Mouse (Mus musculus) megakaryocyte, embryonic 14.5 days (primary cell): ENCODE data around the gene Anxa7.

Source experiments
- FLI1 ChIP-seq: IDR thresholded peaks from 2 replicates; pipeline ENCODE4 v1.6.1; 2012; ENCODE audit warnings: low read length, inconsistent platforms, mixed read lengths
- GATA1 ChIP-seq: IDR thresholded peaks from 3 replicates; pipeline ENCODE4 v1.6.1; 2012; ENCODE audit warnings: mixed read lengths, low read length, inconsistent platforms, borderline replicate concordance

DNA sequence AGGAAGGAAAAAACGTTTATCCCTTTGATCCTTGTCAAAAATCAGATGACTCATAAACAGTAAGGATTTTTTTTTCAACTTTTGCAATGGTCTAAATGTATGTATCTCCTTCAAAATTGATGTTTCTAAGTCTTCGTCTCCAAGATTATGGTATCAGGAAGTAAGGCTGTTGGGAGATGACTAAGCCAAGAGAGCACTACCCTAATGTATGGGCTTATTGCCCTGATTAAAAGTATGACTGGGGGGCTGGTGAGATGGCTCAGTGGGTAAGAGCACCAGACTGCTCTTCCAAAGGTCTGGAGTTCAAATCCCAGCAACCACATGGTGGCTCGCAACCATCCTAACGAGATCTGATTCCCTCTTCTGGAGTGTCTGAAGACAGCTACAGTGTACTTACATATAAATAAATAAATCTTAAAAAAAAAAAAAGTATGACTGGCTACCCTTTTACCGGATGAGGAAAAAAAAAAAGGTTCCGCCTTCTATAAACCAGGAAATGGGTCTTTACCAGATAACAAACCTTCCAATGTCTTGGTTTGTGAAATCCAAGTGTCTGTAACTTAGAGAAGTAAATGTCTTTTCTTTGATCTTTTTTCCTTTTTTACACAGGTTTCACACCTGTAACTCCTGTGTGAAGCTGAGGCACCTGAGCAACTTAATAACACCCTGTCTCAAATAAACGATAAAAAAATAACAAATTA is 2.3 kb upstream of the Anxa7 start:
- TF ChIP-seq FLI1 (no peak), GATA1 (no peak)
